Mouse (Mus musculus): Measurements from ENCODE around the gene Olfr514. TPM values are rescaled to one million over a fixed set of nuclear protein-coding genes. Genes with fewer than 3 reads are reported as not detected.
"Not testable (repeated sequence)": the region's sequence is repeated elsewhere in the genome, so short reads cannot be mapped to it uniquely, and the experiment has no call there.

The Olfr514 gene
- not detected in 2 replicates for polyA plus RNA-seq (2015; fragmentation: Nextera tagmentation; extraction: Ambion mirVana)

- no peak within 1 kb of the TSS for H3K9ac ChIP-seq (ENCODE audit: low read length)
- no peaks in the 10 kb centered on the region for H3K27me3 ChIP-seq (ENCODE audit: control insufficient read depth, insufficient read depth, low read length)
- H3K36me3 ChIP-seq (ENCODE audit: control insufficient read depth, insufficient read depth) = no peaks in the 10 kb centered on the region
- H3K4me3 ChIP-seq (ENCODE audit: low read length) = no peak within 1 kb of the TSS
- no peak within 1 kb of the TSS for H3K4me2 ChIP-seq (ENCODE audit: low read depth, low read length)
- H3K9me3 ChIP-seq (replicated peaks; ENCODE audit: control insufficient read depth, low read length) = no peaks in the 10 kb centered on the region
- no peak for ATAC-seq (replicated peaks; ENCODE audit: extremely low read depth, insufficient read depth, low FRiP score)
- H3K4me1 ChIP-seq (ENCODE audit: control insufficient read depth, insufficient read depth, low read length) = no peaks in the 10 kb centered on the region
- H3K27ac ChIP-seq (ENCODE audit: low read length) = no peak within 1 kb of the TSS
Measured at GRCm38 (mm10) chr7:108825897-108826296, at the start of gene Olfr514. Gene Olfr514, minus strand, starts transcription at chr7:108825997.

GRCm38 (mm10) chr7:108872279-108872678 is 46.5 kb upstream of the Olfr514 start, which contains the start of gene Olfr517:
Gene Olfr517, minus strand, starts transcription at chr7:108872379.
- no peak within 1 kb of the TSS for H3K4me3 ChIP-seq (ENCODE audit: low read length)
- WGBS = 48% methylated on average over 2 of the region's 2 CpGs
- no peaks in the 10 kb centered on the region for H3K36me3 ChIP-seq (ENCODE audit: control insufficient read depth, insufficient read depth)
- no peaks in the 10 kb centered on the region for H3K9me3 ChIP-seq (replicated peaks; ENCODE audit: control insufficient read depth, low read length)
- no peaks in the 10 kb centered on the region for H3K4me1 ChIP-seq (ENCODE audit: control insufficient read depth, insufficient read depth, low read length)
- no peak within 1 kb of the TSS for H3K9ac ChIP-seq (ENCODE audit: low read length)
- no peak within 1 kb of the TSS for H3K27ac ChIP-seq (ENCODE audit: low read length)
- no peaks in the 10 kb centered on the region for H3K27me3 ChIP-seq (ENCODE audit: control insufficient read depth, insufficient read depth, low read length)
- ATAC-seq (replicated peaks; ENCODE audit: extremely low read depth, insufficient read depth, low FRiP score) = no peak
- no peak within 1 kb of the TSS for H3K4me2 ChIP-seq (ENCODE audit: low read depth, low read length)

- Histone ChIP-seq H3K4me1 (ENCODE audit: control insufficient read depth, insufficient read depth, low read length) (no peaks in the 10 kb centered on the region), H3K4me3 (ENCODE audit: low read length) (no peak within 1 kb of the TSS), H3K27me3 (ENCODE audit: control insufficient read depth, insufficient read depth, low read length) (no peaks in the 10 kb centered on the region), H3K27ac (ENCODE audit: low read length) (no peak within 1 kb of the TSS), H3K9me3 (replicated peaks; ENCODE audit: control insufficient read depth, low read length) (0 out of 2 replicates have a peak, but pooled peaks cover 2% of the 10 kb centered on the region), H3K9ac (ENCODE audit: low read length) (no peak within 1 kb of the TSS), H3K4me2 (ENCODE audit: low read depth, low read length) (no peak within 1 kb of the TSS), H3K36me3 (ENCODE audit: control insufficient read depth, insufficient read depth) (no peaks in the 10 kb centered on the region)
- ATAC-seq (replicated peaks; ENCODE audit: extremely low read depth, insufficient read depth, low FRiP score) = no peak
- WGBS = 73% methylated on average over 2 of the region's 2 CpGs
Measured at GRCm38 (mm10) chr7:108850429-108850828, 24.6 kb upstream of the Olfr514 start, which contains the start of gene Olfr516. Gene Olfr516, minus strand, starts transcription at chr7:108850529.

- H3K27ac ChIP-seq (ENCODE audit: low read length); H3K27me3 ChIP-seq (ENCODE audit: control insufficient read depth, insufficient read depth, low read length); H3K9ac ChIP-seq (ENCODE audit: low read length); H3K4me2 ChIP-seq (ENCODE audit: low read depth, low read length); H3K4me1 ChIP-seq (ENCODE audit: control insufficient read depth, insufficient read depth, low read length); H3K36me3 ChIP-seq (ENCODE audit: control insufficient read depth, insufficient read depth); ATAC-seq (replicated peaks; ENCODE audit: extremely low read depth, insufficient read depth, low FRiP score); H3K4me3 ChIP-seq (ENCODE audit: low read length); H3K9me3 ChIP-seq (replicated peaks; ENCODE audit: control insufficient read depth, low read length): not testable (repeated sequence)
- 41% methylated on average over 5 of the region's 5 CpGs for WGBS
Measured at GRCm38 (mm10) chr7:108814593-108815215, 11.1 kb downstream of the Olfr514 start.

GRCm38 (mm10) chr7:108797205-108797933 is 28.4 kb downstream of the Olfr514 start:
- H3K9me3 ChIP-seq (replicated peaks; ENCODE audit: control insufficient read depth, low read length) = no peaks in the 10 kb centered on the region
- ATAC-seq (replicated peaks; ENCODE audit: extremely low read depth, insufficient read depth, low FRiP score) = no peak
- no peaks in the 10 kb centered on the region for H3K27me3 ChIP-seq (ENCODE audit: control insufficient read depth, insufficient read depth, low read length)

More at GRCm38 (mm10) chr7:108797205-108797933, 28.4 kb downstream of the Olfr514 start:
- no peak overlapping the region for H3K4me3 ChIP-seq (ENCODE audit: low read length)
- H3K27ac ChIP-seq (ENCODE audit: low read length) = no peak overlapping the region
- WGBS = 53% methylated on average over 1 of the region's 1 CpGs
- H3K4me2 ChIP-seq (ENCODE audit: low read depth, low read length) = no peak overlapping the region
- no peaks in the 10 kb centered on the region for H3K4me1 ChIP-seq (ENCODE audit: control insufficient read depth, insufficient read depth, low read length)
- no peak overlapping the region for H3K9ac ChIP-seq (ENCODE audit: low read length)
- H3K36me3 ChIP-seq (ENCODE audit: control insufficient read depth, insufficient read depth) = no peaks in the 10 kb centered on the region

Other genes starting within 250 kb of the Olfr514 start
- not detected in 2 replicates for gene Olfr506, start 215.2 kb downstream of the Olfr514 start, polyA plus RNA-seq (2015; fragmentation: Nextera tagmentation; extraction: Ambion mirVana)
- gene Olfr507, start 204.2 kb downstream of the Olfr514 start, polyA plus RNA-seq (2015; fragmentation: Nextera tagmentation; extraction: Ambion mirVana) = not detected in 2 replicates
- not detected in 2 replicates for gene Olfr508, start 196.0 kb downstream of the Olfr514 start, polyA plus RNA-seq (2015; fragmentation: Nextera tagmentation; extraction: Ambion mirVana)
- gene Olfr509, start 174.1 kb downstream of the Olfr514 start, polyA plus RNA-seq (2015; fragmentation: Nextera tagmentation; extraction: Ambion mirVana) = not detected in 2 replicates
- not detected in 2 replicates for gene Olfr510, start 159.6 kb downstream of the Olfr514 start, polyA plus RNA-seq (2015; fragmentation: Nextera tagmentation; extraction: Ambion mirVana)
- not detected in 2 replicates for gene Olfr512, start 112.7 kb downstream of the Olfr514 start, polyA plus RNA-seq (2015; fragmentation: Nextera tagmentation; extraction: Ambion mirVana)
- not detected in 2 replicates for gene Olfr513, start 75.0 kb downstream of the Olfr514 start, polyA plus RNA-seq (2015; fragmentation: Nextera tagmentation; extraction: Ambion mirVana)
- gene Olfr516, start 24.5 kb upstream of the Olfr514 start, polyA plus RNA-seq (2015; fragmentation: Nextera tagmentation; extraction: Ambion mirVana) = not detected in 2 replicates
- gene Olfr517, start 46.4 kb upstream of the Olfr514 start, polyA plus RNA-seq (2015; fragmentation: Nextera tagmentation; extraction: Ambion mirVana) = not detected in 2 replicates
- gene Olfr518, start 59.0 kb upstream of the Olfr514 start, polyA plus RNA-seq (2015; fragmentation: Nextera tagmentation; extraction: Ambion mirVana) = not detected in 2 replicates
- not detected in 2 replicates for gene Olfr519, start 68.4 kb upstream of the Olfr514 start, polyA plus RNA-seq (2015; fragmentation: Nextera tagmentation; extraction: Ambion mirVana)
- 20.7 and 23.3 TPM in 2 replicates for gene Nlrp10, start 104.2 kb upstream of the Olfr514 start, polyA plus RNA-seq (2015; fragmentation: Nextera tagmentation; extraction: Ambion mirVana)
- gene Eif3f, start 108.4 kb upstream of the Olfr514 start, polyA plus RNA-seq (2015; fragmentation: Nextera tagmentation; extraction: Ambion mirVana) = 49.2 and 49.4 TPM in 2 replicates
- gene Tub, start 124.3 kb upstream of the Olfr514 start, polyA plus RNA-seq (2015; fragmentation: Nextera tagmentation; extraction: Ambion mirVana) = 0.76 and 0.89 TPM in 2 replicates

Data from heart, embryonic 16.5 days (tissue).